Mouse (Mus musculus) liver, embryonic 14.5 days (tissue): Measurements from ENCODE around the gene Trp53tg5. TPM values are rescaled to one million over a fixed set of nuclear protein-coding genes. Genes with fewer than 3 reads are reported as not detected.

Experiments
- ATAC-seq: fragments of 200-750 bp; cut with Nextera tagmentation; 2 replicates; pipeline ENCODE4 v1.8.0; 2017; ENCODE audit warnings: moderate number of reproducible peaks, mild to moderate bottlenecking, moderate library complexity; ENCODE audit not compliant: insufficient read depth
- DNase-seq, 3 experiments: peaks; one replicate each; pipeline ENCODE4 v3.0.0-alpha.2; 2012 to 2013; ENCODE audit warnings: low read depth in 3 of 3, low spot score in 3 of 3
- H3K27ac ChIP-seq: fragments of 300-500 bp; sonication (generic); 2 replicates; pipeline ENCODE4 v1.5.1; 2014; ENCODE audit warnings: moderate library complexity, mild to moderate bottlenecking, control low read depth, inconsistent platforms
- H3K27me3 ChIP-seq: fragments of 300-500 bp; sonication (generic); 2 replicates; pipeline ENCODE4 v1.6.1; 2014; ENCODE audit warnings: mild to moderate bottlenecking, low read length, moderate library complexity; ENCODE audit not compliant: control insufficient read depth, insufficient read depth
- H3K36me3 ChIP-seq: fragments of 300-500 bp; sonication (generic); replicated peaks from 2 replicates; pipeline ENCODE4 v1.6.1; 2014; ENCODE audit warnings: low read depth; ENCODE audit not compliant: control insufficient read depth, insufficient read depth
- H3K4me1 ChIP-seq, 2 experiments: fragments of 200-500 bp in 1 of 2; fragments of 300-500 bp in 1 of 2; sonication (generic) in 1 of 2; replicated peaks; 2 replicates each; pipeline ENCODE4 v1.6.1; 2012 to 2014; ENCODE audit warnings: antibody characterized with exemption in 1 of 2, inconsistent platforms in 1 of 2, low read length in 1 of 2; ENCODE audit not compliant: control insufficient read depth in 2 of 2, insufficient read depth in 2 of 2
- H3K4me2 ChIP-seq: fragments of 300-500 bp; sonication (generic); 2 replicates; pipeline ENCODE4 v1.6.1; 2014; ENCODE audit warnings: low read depth, mild to moderate bottlenecking, control low read depth, moderate library complexity
- H3K4me3 ChIP-seq, 2 experiments: fragments of 200-500 bp in 1 of 2; fragments of 300-500 bp in 1 of 2; sonication (generic) in 1 of 2; 2 replicates each; pipeline ENCODE4 v1.5.1; 2012 to 2014; ENCODE audit warnings: low read depth in 2 of 2, low read length in 2 of 2, mild to moderate bottlenecking in 2 of 2, control low read depth in 1 of 2, inconsistent platforms in 1 of 2, moderate library complexity in 1 of 2; ENCODE audit not compliant: insufficient read depth in 1 of 2
- H3K9ac ChIP-seq: fragments of 300-500 bp; sonication (generic); replicated peaks from 2 replicates; pipeline ENCODE4 v1.6.1; 2014; ENCODE audit warnings: mild to moderate bottlenecking, control low read depth, moderate library complexity
- H3K9me3 ChIP-seq: fragments of 300-500 bp; sonication (generic); 2 replicates; pipeline ENCODE4 v1.6.1; 2016; ENCODE audit warnings: low read length, mixed read lengths; ENCODE audit not compliant: control insufficient read depth
- CTCF ChIP-seq: IDR thresholded peaks from 2 replicates; pipeline ENCODE4 v1.5.1; 2016; ENCODE audit warnings: antibody characterized with exemption, low read depth, control low read depth
- EP300 ChIP-seq: IDR thresholded peaks from 2 replicates; pipeline ENCODE4 v1.6.1; 2016; ENCODE audit warnings: antibody characterized with exemption, low read depth
- WGBS: fragments of 180-500 bp; shearing (Covaris S2); extraction: QIAGEN DNeasy Blood & Tissue Kit; methylation state at CpG from one replicate; pipeline ENCODE4 v1.1.7; 2014; ENCODE audit not compliant: insufficient replicate concordance; 5-methylcytosine and 5-hydroxymethylcytosine counted together
- polyA plus RNA-seq, 2 experiments: library from polyadenylated mRNA; depleted of rRNA in 1 of 2; stranded (reverse) in 1 of 2; unstranded in 1 of 2; fragments of >200 nt; fragmentation: Nextera tagmentation in 1 of 2; extraction: Ambion mirVana in 1 of 2; gene quantifications; 2 replicates each; pipeline versions ENCODE4 v1.2.1 to v1.2.3; 2012 to 2014

The Trp53tg5 gene
- polyA plus RNA-seq, 2 experiments, result not detected

DNA sequence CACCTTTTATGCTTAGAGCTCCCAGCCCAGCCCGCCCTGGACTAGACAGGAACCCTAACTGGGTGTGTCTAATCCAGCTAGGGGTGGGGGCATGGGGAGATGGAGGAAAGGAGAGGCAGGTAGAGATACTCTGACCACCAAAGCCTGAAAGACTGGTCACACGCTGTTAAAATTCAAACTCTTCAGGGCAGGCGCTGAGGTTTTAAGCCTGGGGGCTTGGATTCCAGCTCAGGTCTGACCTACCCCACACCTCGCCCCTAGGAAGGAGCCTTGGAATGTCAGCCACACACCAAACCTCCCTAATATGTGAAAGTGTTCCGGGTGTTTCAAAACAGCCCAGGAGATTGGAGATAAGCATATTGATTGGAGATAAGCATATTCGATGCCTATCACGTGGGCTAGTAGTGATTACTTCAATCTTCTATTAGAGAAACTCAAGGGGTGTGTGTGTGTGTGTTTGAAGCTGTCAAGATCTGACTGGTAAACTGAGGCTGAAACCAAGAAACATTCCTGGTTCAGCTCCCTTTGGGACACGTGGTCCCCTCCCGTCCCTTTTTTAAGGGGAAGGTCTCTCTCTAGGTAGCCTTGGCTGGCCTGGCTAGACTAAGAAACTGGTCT, 40.1 kb downstream of the Trp53tg5 start:
- H3K9ac ChIP-seq, result no peak overlapping the region
- WGBS, result 49% methylated on average over 9 of the region's 9 CpGs
- no peak for ATAC-seq

DNA sequence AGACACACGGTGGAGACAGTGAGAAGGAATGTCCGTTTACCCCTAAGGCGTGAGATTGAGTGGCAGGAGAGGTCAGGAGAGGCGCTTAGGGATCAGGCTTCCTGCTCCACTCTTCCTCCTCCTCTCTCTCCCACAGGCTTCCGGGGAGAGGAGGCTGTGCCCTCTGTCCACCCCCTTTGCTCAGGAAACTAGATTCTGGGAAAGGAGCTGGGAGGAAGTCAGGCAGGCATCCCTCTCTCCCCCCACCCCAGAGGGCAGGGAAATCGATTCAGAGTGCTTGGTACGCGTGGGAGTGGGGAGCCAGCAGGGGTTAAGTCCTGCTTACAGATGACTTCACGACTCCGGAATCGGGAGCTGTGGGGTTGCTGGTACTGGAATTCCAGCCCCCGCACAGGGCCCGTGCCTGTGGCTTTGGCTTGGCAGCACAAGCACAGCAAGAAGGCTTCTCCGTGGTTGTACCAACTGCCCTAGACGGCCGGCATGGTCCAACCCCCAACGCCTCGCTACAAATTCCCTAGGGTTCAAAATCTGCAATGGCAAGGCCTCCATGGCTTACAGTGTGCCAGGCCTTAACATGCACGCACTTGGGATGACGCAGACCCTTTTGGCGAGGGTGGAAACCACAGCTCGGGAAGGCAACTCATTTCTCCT, 40.9 kb downstream of the Trp53tg5 start:
- no peak overlapping the region for H3K9ac ChIP-seq
- no peak overlapping the region for H3K4me3 ChIP-seq
- peaks cover 0 to 14% of the 10 kb centered on the region in 2 experiments; a peak in 2 of 4 replicates for H3K4me1 ChIP-seq
- no peak for ATAC-seq
- peak overlapping the region; percentile 35 for H3K4me2 ChIP-seq
- no peak for DNase-seq
- H3K27me3 ChIP-seq, result no peaks in the 10 kb centered on the region
- H3K36me3 ChIP-seq, result no peaks in the 10 kb centered on the region
- TF ChIP-seq EP300 (no peak), CTCF (no peak)
- H3K27ac ChIP-seq, result peak overlapping the region; percentile 31; the same call in 1 of the 2 replicates
- 16% methylated on average over 22 of the region's 22 CpGs for WGBS
- no peaks in the 10 kb centered on the region for H3K9me3 ChIP-seq

More for the DNA sequence above, 40.1 kb downstream of the Trp53tg5 start:
- Histone ChIP-seq H3K4me2 (peak overlapping the region; percentile 35), H3K27me3 (no peaks in the 10 kb centered on the region), H3K4me3 (no peak overlapping the region), H3K4me1 (peaks cover 0 to 14% of the 10 kb centered on the region in 2 experiments; a peak in 2 of 4 replicates), H3K36me3 (no peaks in the 10 kb centered on the region), H3K9me3 (no peaks in the 10 kb centered on the region), H3K27ac (no peak overlapping the region)
- DNase-seq, result no peak
- TF ChIP-seq CTCF (no peak), EP300 (no peak)

DNA sequence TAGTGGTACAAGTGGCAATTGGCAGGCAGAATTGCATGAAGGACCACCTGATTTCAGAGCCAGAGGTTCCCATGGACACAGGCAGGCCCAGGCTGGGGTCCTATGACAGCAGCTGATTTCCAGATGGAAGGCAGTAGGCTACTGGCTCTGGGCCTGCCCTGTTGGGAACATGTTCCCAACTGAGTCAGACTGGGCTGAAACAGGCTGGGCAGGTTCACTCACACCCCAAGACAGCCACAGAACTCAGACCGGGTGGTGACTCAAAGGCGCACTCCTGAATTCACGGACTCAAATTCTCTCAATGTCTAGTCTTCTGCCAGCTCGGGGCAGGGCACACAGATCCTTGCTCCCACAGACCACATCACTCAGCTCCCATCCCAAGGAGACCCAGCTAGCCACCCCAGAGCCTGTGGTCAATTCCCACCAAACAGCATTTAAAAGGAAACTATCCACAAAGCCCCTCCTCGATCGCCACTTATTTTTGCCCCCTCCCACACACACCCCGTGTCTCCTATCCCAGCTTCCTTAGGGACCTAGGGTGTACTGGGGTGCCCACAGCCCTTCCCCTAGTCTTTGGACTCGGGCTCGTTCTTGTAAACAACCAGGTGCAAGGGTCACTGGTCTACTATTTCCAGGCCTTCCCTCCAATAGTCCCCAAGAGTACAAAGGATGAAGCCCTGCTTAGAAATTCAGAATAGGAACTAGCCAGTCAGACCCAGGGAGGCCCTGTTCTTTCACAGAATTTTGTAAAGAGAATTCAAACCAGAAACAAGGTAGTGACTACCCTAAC, 41.7 kb downstream of the Trp53tg5 start:
- H3K4me2 ChIP-seq, result peak overlapping the region; percentile 35

DNA sequence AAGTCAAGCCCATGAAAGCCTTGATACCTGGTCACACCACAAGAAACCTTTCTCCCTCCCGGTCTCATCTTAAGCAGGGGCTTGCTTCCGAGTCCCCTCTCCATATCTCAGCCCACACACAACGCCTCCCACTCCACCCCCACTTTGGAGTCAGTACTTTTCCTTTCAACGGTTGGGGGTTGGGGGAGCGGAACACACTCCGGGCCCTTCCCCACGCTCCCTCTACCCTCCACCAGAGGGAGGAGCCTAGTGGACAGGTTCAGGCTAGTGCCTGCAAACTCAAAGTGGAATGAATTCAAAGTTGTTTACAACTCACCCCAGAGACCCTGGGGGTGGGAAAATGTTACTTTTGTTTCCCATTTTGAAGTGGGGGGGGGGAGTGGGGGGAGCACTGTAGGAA, 42.8 kb downstream of the Trp53tg5 start:
- H3K36me3 ChIP-seq, result no peaks in the 10 kb centered on the region
- 13% methylated on average over 7 of the region's 7 CpGs for WGBS
- H3K4me3 ChIP-seq, result no peak overlapping the region
- DNase-seq, result no peak
- peak; percentile 20; the same call in 1 of the 2 replicates for TF ChIP-seq CTCF
- TF ChIP-seq EP300, result no peak
- peak overlapping the region; percentile 18; the same call in 1 of the 2 replicates for H3K4me2 ChIP-seq
- peaks cover 0 to 12% of the 10 kb centered on the region in 2 experiments; a peak in 2 of 4 replicates for H3K4me1 ChIP-seq
- H3K9ac ChIP-seq, result no peak overlapping the region
- no peaks in the 10 kb centered on the region for H3K9me3 ChIP-seq
- no peak overlapping the region for H3K27ac ChIP-seq
- no peak for ATAC-seq
- no peaks in the 10 kb centered on the region for H3K27me3 ChIP-seq

More for the DNA sequence above, 41.7 kb downstream of the Trp53tg5 start:
- WGBS, result 53% methylated on average over 9 of the region's 9 CpGs
- Histone ChIP-seq H3K27me3 (no peaks in the 10 kb centered on the region), H3K9me3 (no peaks in the 10 kb centered on the region), H3K4me1 (peaks cover 0 to 14% of the 10 kb centered on the region in 2 experiments; a peak in 2 of 4 replicates), H3K36me3 (no peaks in the 10 kb centered on the region), H3K4me3 (no peak overlapping the region), H3K9ac (no peak overlapping the region), H3K27ac (no peak overlapping the region)
- ATAC-seq (no peak), DNase-seq (no peak)
- TF ChIP-seq CTCF (no peak), EP300 (no peak)
